Mouse (Mus musculus) adrenal gland, postnatal 36 days (tissue): Measurements from ENCODE around the gene C2cd4d. TPM values are rescaled to one million over a fixed set of nuclear protein-coding genes. Genes with fewer than 3 reads are reported as not detected.

Experiments used
- DNase-seq, 2 experiments: peaks; one replicate each; pipeline ENCODE4 v3.0.0; 2021; ENCODE audit warnings: mixed read lengths in 1 of 2
- long read RNA-seq, 2 experiments: library from polyadenylated mRNA; stranded (forward); transcript quantifications; one replicate each; pipeline ENCODE4 v2.0.0; 2021; ENCODE audit warnings: borderline sequencing depth in 2 of 2
- total RNA-seq, 2 experiments: library from RNA; stranded (reverse); gene quantifications; 2 replicates each; pipeline ENCODE4 v1.2.3; 2021

The C2cd4d gene
- under 1 TPM; 0.36 to 0.40 TPM for total RNA-seq
- long read RNA-seq, experiment 1, partial matches to known transcripts: 5 of 5 reads
- long read RNA-seq, experiment 1, other reads (novel, unspliced or antisense): 0 of 5 reads
- long read RNA-seq, experiment 2, partial matches to known transcripts: 2 of 2 reads
- long read RNA-seq, experiment 2, other reads (novel, unspliced or antisense): 0 of 2 reads

DNA sequence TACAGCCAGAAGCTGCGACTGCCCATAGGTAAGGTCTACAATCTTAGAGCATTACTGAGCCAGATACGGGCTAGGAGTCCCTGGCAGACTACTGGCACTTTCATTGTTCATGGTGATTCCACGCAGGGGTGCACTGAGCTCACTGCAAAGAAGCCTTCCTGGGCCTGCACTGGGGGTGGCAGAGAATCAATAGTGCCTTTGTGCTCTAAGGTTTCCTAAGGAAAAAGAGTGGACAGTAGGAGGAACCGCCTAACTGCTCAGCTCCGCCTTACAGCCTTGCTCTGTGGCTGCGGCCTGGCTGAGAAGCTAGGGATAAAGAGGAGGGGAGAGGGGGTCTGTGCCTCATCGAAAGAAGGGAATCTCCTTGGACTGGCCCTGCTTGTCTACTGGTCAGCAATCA is at the start of gene C2cd4d:
Gene C2cd4d (plus strand): TSS at position 301 of the 400 bp plus-strand sequence.
- DNase-seq: no peak

DNA sequence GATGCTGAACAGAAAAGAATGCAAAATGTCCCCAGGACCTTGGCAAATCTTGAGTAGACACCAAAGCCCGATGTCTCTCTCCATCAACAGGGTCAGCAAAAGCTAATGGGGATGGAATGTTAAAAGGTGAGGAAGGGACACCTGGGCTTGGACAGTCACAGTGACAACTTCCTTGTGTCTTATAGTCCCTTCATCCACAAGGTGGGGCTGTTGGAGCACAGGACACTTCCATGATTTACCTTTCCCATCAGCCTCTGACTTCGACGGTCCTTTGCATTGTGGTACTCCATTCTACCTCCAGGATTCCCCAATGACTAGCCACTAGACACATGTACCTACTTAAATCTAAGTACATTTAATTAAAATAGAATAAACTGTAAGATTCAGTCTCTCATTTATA is 33.6 kb upstream of the C2cd4d start:
- peak; percentile 12 to 20 for DNase-seq

DNA sequence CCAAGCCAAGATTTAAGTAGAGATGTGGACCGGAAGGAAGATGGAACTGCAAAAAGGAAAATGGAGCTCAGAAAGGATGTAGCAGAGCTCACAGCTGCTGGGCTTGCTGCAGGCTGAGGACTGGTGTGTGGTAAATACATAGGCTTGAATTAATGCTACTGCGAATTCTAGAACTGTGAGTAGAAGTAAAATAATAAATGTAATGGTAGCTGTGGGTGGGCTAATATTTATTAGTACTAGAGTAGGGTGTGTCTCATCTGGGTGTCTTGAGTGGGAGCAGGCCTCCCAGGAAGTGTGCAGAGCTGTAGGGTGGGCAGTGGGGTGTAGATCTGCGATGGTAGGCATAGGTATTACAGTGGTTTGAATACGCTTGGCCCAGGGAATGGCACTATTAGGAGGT is 27.8 kb upstream of the C2cd4d start:
- DNase-seq: no peak

DNA sequence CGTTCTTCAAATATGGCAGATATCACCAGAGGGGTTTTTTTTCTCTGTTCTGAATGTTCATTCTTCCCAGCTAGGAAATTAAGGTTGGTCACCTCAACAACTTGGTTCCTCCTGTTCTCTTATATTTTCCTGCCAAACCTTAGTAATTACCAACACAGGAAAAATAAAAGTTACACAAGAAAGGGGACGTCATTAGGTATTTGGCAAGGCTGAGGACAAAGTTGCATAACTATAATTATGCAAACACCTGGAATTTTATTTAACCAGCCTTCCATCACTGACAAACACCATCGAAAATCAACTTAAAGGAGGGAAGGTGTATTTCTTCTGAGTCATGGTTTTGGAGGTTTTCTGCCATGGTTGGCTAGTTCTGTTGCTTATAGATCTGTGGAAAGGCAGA is 23.7 kb upstream of the C2cd4d start:
- no peak for DNase-seq

DNA sequence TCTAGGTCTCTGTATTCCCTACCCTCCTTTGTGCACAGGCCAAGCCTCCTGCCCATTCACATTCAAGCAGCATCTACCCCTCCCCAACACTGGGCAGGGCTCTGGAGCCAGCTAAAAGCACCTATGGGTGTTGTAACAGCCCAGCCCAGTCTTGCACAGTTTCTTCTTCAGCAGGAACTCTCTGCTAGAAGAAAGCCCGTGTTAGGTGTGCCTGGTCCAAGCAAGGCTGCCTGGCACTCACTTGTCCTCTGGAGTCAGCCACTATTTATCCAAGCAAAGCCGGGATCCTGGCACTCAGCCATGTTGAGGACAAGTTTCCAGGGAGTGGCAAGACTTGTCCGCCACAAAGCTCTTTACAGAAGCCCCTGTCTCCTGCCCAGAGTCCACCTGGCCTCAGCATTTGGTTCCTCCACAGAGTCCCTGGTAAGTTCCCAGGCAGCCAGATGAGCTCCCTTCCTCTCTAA is 20.2 kb upstream of the C2cd4d start, which contains the start of gene Them5:
Gene Them5 (plus strand): TSS at position 141 of the 464 bp plus-strand sequence.
- no peak for DNase-seq

DNA sequence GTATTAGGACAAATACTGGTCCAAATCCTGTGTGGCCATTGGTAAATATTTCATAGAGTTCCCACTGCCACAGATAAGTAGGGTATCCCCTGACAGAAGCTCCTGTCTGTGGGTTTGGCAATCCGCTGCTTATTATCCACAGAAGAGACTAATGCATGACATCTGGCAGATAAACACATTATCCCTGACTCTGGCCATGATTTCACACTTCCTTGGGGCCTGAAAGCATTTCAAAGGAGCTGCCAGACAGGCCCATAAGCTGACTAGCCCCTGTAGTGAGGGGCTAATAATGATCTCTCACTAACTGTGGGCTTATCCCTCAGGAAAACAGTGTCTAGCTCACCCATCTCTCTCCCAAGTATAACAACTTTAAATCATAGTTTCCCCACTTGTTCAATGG is 19.7 kb upstream of the C2cd4d start:
- no peak for DNase-seq

DNA sequence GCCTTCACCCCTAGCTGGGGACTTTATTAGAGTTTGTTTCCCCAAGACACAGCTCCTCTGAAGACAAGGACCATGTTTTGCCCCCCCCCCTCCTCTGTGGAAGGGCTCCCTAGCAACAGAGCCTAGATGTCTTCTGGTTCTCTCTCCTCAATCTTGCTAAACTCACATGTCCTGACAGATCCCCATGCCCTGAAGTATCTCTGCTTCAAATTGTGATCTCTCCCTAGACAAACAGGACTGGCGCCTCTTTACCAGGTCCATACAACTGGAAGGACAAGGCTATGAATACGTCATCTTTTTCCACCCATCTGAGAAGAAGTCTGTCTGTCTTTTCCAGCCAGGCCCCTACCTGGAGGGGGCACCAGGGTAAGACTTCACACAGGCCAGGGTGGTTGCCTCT is 18.1 kb upstream of the C2cd4d start:
- no peak for DNase-seq

DNA sequence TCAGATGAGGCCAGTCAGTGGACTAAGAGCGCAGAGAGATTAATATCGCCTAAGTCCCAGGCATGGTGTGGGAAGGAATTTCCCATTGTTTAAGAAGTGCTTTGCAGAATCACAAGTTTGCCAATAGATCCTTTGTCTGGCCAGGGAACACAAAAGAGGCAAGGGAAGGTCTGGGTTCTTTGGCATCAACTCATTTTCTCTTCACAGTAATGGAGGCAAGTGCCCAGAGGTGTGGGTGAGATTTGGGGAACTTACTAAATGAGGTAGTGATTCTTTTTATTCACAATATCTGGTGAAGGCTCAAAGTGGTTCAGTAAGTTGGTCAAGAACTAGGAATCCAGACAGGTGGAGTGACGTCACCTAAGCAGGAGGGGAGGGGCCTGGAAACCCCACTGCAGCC is 17.3 kb upstream of the C2cd4d start:
- no peak for DNase-seq

DNA sequence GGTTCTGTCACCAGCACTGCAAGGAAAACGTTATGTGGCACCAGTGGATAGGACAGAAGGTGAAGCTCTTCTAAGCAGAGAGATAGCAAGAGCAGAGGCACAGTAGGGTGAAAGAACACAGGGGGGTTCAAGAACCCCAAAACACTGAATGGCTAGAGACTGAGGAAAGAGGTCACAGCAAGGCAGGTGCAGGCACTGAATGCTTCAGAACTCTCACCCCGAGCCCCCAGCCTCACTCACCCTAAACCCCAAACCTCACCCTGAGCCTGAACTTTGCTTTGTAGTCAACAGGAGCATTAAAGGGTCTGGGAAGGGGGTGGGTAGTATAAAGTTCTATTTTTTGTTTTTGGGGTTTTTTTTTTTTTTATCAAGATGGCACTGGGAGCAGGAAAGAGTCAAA is 14.1 kb upstream of the C2cd4d start:
- DNase-seq: no peak

DNA sequence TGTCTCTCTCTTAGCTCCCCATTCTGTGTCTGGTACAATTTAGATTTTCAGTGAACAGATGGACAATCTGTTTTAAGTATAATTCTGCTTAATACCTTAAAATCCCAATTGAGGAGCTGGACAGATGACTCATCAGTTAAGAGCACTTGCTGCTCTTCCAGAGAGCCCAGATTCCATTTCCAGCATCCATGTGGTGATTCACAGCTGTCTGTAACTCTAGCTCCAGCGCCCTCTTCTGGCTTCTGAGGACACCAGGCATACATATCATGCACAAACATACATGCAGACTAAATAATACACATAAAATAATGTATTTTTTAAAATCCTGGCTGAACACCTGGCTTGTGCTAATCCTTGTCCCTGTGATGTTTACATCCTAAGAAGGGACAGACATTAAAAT is 1.4 kb upstream of the C2cd4d start:
- peak; percentile 62 to 73 for DNase-seq

DNA sequence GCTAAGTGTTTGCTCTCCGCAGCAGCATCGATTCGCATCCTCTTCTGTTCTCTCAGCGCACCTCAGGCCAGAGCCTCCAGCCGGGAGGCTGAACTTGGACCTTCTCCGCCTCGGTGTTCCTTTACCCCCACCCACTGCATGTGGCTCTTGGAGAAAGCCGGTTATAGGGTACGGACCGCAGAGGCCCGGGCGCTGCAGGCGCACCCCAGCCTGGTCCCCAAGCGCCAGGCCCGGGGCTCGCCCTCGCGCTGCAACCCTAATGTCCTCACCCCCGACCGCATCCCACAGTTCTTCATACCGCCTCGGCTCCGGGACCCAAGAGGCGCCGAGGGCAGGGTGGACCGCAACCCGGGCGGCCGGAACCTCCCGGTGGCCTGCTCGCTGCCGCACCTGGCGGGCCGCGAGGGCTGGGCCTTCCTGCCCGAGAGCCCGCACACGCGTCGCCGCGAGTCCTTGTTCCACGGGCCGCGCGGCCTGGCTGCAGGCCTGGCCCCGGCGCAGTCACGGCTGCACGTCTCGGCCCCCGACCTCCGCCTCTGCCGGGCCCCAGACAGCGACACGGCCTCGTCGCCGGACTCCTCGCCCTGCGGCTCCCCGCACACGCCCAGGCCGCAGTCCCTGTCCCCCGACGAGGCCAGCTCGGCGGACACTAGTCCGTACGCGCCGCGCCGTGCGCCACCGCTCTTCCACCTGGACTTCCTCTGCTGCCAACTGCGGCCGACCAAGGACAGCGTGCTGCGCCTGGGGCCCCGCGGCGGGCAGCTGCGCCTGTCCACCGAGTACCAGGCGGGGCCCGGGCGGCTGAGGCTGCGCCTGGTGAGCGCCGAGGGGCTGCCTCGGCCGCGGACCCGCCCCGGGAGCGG is 1.3 kb downstream of the C2cd4d start:
- peak; percentile 79 to 80 for DNase-seq

DNA sequence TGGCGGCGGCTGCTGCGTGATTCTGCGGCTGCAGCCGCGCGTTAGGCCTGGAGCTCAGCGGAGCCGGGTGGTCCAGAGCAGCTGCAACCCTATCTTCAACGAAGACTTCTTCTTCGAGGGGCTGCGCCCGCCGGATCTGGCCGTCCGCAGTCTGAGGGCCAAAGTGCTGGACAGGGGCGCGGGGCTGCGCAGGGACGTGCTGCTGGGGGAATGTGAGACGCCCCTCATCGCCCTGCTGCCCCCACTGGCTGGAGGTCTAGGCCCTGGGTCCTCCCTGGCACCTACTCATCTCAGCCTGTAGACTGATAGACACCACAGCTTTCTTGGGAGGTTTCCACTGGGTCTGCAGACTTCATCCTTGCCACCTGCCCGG is 1.9 kb downstream of the C2cd4d start:
- no peak for DNase-seq

DNA sequence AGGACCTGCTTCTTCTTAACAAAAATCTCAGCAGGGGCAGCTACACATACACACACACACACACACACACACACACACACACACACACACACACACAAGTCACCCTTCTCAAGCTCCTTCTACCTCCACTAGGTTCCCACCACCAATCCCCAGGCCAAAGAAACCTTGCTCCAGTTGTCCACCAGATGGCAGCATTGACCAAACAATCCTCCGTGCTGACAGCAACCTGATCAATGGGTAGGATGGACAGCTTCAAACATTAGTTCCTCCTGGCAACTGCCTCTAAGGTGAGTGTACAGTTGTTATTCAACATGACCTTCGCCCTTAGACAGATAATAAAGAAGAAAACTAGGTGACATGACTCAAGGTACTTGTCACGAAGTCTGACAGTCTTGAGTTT is 4.5 kb downstream of the C2cd4d start:
- peak; percentile 80 to 81 for DNase-seq

DNA sequence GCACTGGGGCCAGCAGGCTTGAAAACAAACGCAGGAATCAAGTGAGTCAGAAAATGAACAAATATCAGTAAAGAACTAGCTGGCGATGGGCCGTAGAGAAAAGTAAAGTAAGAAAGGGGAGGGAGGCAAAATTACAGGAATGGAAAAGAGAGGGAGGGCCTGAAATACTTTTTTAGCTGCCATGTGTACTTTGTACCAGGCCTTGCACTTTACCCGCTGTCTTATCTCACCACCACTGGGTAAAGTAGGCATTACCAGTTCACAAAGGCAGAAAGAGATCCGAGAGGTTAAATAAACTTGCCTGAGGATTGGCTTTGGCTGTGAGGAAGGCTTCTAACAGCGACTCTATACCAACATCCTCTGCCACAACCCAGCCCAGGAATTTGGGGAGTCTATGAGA is 5.3 kb downstream of the C2cd4d start:
- DNase-seq: no peak

DNA sequence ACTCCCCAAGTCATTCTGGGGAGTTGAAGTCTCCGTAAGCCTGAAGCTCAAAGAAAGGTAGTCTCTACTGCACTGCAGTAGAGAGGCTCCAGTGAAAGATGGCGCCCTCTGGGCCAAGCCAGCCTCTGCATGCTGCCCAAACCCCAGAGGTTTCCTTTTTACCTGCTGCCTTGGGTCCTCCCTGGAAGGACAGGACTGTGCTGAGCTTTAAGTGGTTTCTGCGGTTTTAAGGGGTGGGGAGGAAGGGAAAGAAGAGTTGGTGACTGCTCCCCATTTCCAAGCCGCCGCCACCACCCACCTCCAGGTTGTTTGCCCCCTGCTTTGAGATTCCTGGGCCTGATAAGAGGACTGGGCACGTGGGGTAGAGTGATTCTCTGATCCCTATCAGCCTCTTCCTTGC is 6.4 kb downstream of the C2cd4d start:
- DNase-seq: no peak

DNA sequence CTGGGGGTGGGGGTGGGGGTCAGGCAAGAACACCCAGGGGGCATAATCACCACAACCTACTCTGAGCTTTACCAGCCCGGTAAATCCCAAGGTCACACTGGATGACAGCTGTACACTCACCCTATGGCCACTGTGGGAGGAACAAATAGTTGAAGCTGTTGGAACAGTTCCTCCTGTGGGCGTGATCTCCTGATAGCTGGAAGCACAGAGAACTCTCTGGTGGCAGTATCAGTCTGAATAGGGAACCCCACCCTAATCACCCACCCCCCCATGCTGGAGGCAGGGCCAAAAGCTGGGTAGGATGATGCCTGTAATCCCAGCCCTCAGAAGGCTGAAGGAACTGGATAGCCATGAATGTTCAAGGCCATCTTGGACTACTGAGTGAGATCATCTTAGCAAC is 7.5 kb downstream of the C2cd4d start:
- DNase-seq: peak in 1 of 2 experiments; percentile 56

DNA sequence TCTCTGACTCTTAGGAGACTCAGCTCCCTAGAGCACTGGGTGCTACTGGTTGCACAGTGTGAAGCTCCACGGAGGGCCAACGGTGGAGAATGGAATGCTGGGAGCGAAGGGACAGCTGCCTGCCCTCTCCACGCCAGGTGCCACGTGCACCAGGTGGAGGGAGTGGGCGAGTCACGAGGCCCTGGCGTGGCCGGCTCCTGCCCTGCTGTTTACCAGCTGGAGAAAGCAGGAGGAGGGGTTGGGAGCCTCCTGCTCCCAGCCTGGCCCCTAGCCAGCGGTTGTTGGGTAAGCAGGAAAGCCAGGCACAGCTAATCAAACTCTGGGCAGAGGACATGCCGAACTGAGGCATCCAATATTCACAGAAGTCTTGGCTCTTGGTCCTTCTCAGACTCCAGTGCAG is 9.4 kb downstream of the C2cd4d start:
- peak; percentile 95 for DNase-seq

DNA sequence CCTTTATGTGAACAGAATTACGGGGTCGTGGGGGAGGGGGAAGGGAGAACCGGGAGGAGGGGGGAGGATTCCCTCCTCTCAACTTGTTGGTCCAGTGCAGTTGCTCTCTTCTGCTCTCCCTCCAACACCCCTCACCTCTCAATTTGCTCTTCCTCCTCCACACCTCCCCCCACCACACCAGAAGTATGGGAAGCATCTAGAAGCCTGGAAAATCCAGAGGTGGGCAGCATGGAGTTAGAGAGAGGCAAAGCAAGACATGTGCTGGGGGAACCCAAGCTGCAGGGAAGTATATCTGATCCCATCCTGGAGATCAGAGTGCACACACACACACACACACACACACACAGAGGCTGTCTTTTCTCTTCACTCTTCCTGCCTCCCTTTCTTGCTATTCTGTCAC is 9.8 kb downstream of the C2cd4d start:
- DNase-seq: no peak

DNA sequence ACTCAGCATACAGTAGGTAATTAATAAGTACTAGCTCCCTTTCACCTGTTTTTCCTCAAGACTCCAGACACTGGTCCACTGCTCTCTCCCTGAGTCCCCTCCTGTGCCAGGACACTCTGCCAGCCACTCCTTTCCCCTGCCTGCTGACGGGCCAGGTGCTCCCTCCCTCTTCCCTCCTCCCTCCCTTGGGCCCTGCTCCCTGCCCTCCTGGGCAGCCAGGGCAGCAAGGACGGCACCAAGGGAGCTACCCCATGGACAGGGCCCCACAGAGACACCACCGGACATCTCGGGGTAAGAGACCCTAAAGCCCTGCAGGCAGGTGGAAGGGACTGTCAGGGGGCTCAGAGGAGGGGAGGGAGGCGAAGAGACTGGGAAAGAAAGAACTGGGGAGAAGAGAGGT is 10.4 kb downstream of the C2cd4d start, which contains the start of gene Rorc:
Gene Rorc (plus strand): TSS at position 154 of the 400 bp plus-strand sequence.
- peak; percentile 66 to 77 for DNase-seq

DNA sequence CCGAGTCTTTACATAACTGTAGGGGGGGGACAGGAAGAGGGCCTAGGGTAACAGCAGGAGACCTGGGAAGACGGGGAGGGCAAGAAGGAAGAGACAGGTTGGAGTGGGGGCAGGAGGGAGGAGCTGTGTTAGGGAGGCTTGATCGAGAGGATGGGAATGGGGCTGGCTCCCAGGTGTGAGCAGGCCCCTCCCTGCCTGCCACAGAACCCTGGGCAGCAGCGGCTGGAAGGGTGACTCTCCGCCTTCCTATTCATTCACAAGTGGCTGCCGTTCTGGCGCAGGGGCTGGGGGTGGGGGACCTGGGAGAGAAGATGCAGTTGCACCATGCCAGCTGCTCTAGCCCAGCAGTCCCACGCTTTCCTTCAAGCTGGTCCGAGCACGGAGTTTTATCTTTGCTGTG is 10.9 kb downstream of the C2cd4d start:
- peak in 1 of 2 experiments; percentile 25 for DNase-seq

DNA sequence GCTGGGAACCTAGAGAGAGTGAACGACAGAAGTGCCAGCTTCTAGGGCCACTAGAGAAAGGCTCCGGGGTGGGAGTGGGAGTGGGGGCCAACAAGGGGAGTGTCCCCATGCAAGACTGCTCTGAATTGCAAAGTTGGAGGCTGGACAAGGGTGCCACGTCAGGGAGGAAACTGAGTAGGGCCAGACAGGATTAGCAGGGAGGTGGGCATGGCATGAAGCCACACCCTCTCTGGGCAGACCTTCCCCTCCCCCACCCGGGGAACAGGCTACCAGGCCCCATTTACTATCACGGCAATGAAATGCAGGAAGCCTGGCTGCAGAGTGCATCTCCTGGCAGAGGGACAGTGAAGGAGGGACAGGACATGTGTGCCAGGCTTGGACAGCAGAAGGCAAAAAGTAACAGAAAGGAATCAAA is 11.4 kb downstream of the C2cd4d start:
- peak; percentile 42 to 80 for DNase-seq

DNA sequence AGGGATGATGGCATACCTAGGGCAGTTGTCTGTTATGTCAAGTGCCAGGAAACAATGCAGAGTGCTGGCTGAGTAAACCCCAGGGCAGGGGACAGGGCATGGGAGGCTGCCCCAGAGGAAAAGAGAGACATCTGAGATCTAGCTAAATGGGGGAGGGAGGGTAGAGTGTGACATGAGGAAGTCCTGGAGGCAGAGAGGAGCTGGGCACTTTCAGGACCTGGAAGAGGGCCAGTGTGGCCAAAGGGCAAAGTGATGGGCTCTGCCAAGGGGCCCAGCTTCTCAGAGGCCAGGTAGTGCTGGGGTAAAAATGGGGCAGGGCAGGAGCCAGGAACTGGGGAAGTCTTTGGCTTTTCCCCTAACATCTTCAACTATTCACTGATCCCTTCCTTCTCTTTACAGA is 12.4 kb downstream of the C2cd4d start:
- DNase-seq: peak in 1 of 2 experiments; percentile 27

DNA sequence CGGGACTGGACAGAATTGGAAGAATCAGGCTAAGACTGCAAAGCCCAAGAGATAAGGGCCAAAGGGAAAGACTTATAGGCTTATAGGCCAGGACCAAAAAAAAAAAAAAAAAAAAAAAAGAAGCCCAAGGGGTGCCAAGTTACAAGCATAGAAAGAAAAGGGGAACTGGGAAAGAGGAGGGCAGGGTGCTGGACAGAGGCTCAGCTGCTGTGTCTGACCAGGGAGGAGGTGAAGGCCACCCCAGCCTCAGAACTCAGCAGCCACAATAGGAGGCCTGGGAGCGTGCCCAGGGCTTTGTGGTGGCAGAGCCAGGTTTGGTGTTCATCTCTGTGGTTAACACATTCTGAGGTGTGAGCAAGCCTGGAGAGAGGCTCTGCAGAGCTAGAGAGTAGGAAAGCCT is 12.9 kb downstream of the C2cd4d start:
- DNase-seq: peak in 1 of 2 experiments; percentile 50

DNA sequence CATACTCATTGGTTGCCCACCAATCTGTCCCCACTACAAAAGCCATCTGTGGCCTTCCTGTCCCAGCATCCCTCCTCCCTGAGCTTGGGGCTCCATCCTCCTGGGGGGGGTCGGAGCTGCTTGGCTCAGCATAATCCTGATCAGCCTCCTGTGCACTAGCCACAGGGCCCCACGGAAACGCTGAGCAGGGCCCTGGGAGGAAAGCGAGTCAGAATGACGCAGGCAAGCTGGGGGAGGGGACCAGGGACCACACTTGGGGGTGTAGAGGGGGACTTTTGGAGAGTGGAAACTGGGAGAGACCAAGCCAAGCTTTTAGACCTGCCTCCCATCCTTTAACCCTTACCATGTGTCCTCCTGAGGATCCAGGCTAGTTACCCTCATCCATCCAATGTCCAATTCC is 13.6 kb downstream of the C2cd4d start:
- no peak for DNase-seq
